Mouse (Mus musculus): ENCODE results near the gene 2210418O10Rik. TPM values are rescaled to one million over a fixed set of nuclear protein-coding genes. Genes with fewer than 3 reads are reported as not detected.
"Not testable (repeated sequence)": the region's sequence is repeated elsewhere in the genome, so short reads cannot be mapped to it uniquely, and the experiment has no call there.

The 2210418O10Rik gene
- 5.8 and 6.1 TPM in 2 replicates for polyA plus RNA-seq (2016; fragmentation: Nextera tagmentation; extraction: Ambion mirVana)

GRCm38 (mm10) chr2:176226269-176226668 lies at the start of gene 2210418O10Rik:
TSS of gene 2210418O10Rik (plus strand) at chr2:176226569.
- WGBS: no CpG with 5 or more reads among the region's 2 CpGs
- not testable (repeated sequence) for H3K4me3 ChIP-seq; H3K9ac ChIP-seq; ATAC-seq (ENCODE audit: low FRiP score); H3K4me2 ChIP-seq (replicated peaks); H3K4me1 ChIP-seq; H3K27ac ChIP-seq; H3K27me3 ChIP-seq; H3K36me3 ChIP-seq; H3K9me3 ChIP-seq (replicated peaks)

GRCm38 (mm10) chr2:176248519-176248918 lies 22.1 kb downstream of the 2210418O10Rik start:
- not testable (repeated sequence) for H3K27me3 ChIP-seq; H3K36me3 ChIP-seq; H3K4me1 ChIP-seq; ATAC-seq (ENCODE audit: low FRiP score); H3K9me3 ChIP-seq (replicated peaks); H3K4me2 ChIP-seq (replicated peaks); H3K4me3 ChIP-seq; H3K9ac ChIP-seq; H3K27ac ChIP-seq
- no CpG with 5 or more reads among the region's 1 CpGs for WGBS

Other genes with a start within 250 kb of the 2210418O10Rik start
- gene Gm2004, start 76.7 kb upstream of the 2210418O10Rik start, polyA plus RNA-seq (2016; fragmentation: Nextera tagmentation; extraction: Ambion mirVana): 0.74 and 0.84 TPM in 2 replicates
- not detected in 2 replicates for gene Gm11009, start 92.9 kb downstream of the 2210418O10Rik start, polyA plus RNA-seq (2016; fragmentation: Nextera tagmentation; extraction: Ambion mirVana)
- 11.7 and 13.9 TPM in 2 replicates for gene Gm14435, start 197.0 kb downstream of the 2210418O10Rik start, polyA plus RNA-seq (2016; fragmentation: Nextera tagmentation; extraction: Ambion mirVana)